Mouse (Mus musculus): ENCODE measurements around the gene Dip2c.
A peak's percentile ranks its signal among the peaks of the same experiment; 100 is the strongest.

Gene Dip2c

GRCm38 (mm10) chr13:9421949-9422348 is 145.6 kb downstream of the Dip2c start:
- DNase-seq (ENCODE audit: inconsistent age in 2 of 2, low spot score in 1 of 2), result no peak

- peak in 1 of 2 experiments; percentile 14 for DNase-seq (ENCODE audit: inconsistent age in 2 of 2, low spot score in 1 of 2)
These were observed 146.5 kb downstream of the Dip2c start for GRCm38 (mm10) chr13:9422876-9423275.

- DNase-seq (ENCODE audit: inconsistent age in 2 of 2, low spot score in 1 of 2), result no peak
These were observed 148.1 kb downstream of the Dip2c start for GRCm38 (mm10) chr13:9424434-9424833.

GRCm38 (mm10) chr13:9426267-9426666 is 149.9 kb downstream of the Dip2c start:
- peak in 1 of 2 experiments; percentile 51 for DNase-seq (ENCODE audit: inconsistent age in 2 of 2, low spot score in 1 of 2)

GRCm38 (mm10) chr13:9426779-9427178 is 150.5 kb downstream of the Dip2c start:
- DNase-seq (ENCODE audit: inconsistent age in 2 of 2, low spot score in 1 of 2), result no peak

GRCm38 (mm10) chr13:9429884-9430283 is 153.6 kb downstream of the Dip2c start:
- DNase-seq (ENCODE audit: inconsistent age in 2 of 2, low spot score in 1 of 2), result peak in 1 of 2 experiments; percentile 57

- no peak for DNase-seq (ENCODE audit: inconsistent age in 2 of 2, low spot score in 1 of 2)
These were observed 154.4 kb downstream of the Dip2c start for GRCm38 (mm10) chr13:9430724-9431123.

- DNase-seq (ENCODE audit: inconsistent age in 2 of 2, low spot score in 1 of 2), result no peak
These were observed 155.1 kb downstream of the Dip2c start for GRCm38 (mm10) chr13:9431441-9431840.

GRCm38 (mm10) chr13:9443066-9443465 is 166.7 kb downstream of the Dip2c start:
- no peak for DNase-seq (ENCODE audit: inconsistent age in 2 of 2, low spot score in 1 of 2)

- DNase-seq (ENCODE audit: inconsistent age in 2 of 2, low spot score in 1 of 2), result no peak
These were observed 169.4 kb downstream of the Dip2c start for GRCm38 (mm10) chr13:9445533-9446294.

GRCm38 (mm10) chr13:9446448-9447115 is 170.3 kb downstream of the Dip2c start:
- DNase-seq (ENCODE audit: inconsistent age in 2 of 2, low spot score in 1 of 2), result no peak

- peak in 1 of 2 experiments; percentile 66 for DNase-seq (ENCODE audit: inconsistent age in 2 of 2, low spot score in 1 of 2)
These were observed 173.9 kb downstream of the Dip2c start for GRCm38 (mm10) chr13:9450276-9450675.

GRCm38 (mm10) chr13:9451952-9452351 is 175.6 kb downstream of the Dip2c start:
- DNase-seq (ENCODE audit: inconsistent age in 2 of 2, low spot score in 1 of 2), result no peak

GRCm38 (mm10) chr13:9454426-9455177 is 178.3 kb downstream of the Dip2c start:
- no peak for DNase-seq (ENCODE audit: inconsistent age in 2 of 2, low spot score in 1 of 2)

- DNase-seq (ENCODE audit: inconsistent age in 2 of 2, low spot score in 1 of 2), result no peak
These were observed 179.7 kb downstream of the Dip2c start for GRCm38 (mm10) chr13:9455979-9456378.

GRCm38 (mm10) chr13:9457420-9458308 is 181.3 kb downstream of the Dip2c start:
- no peak for DNase-seq (ENCODE audit: inconsistent age in 2 of 2, low spot score in 1 of 2)

GRCm38 (mm10) chr13:9464457-9464856 is 188.1 kb downstream of the Dip2c start:
- no peak for DNase-seq (ENCODE audit: inconsistent age in 2 of 2, low spot score in 1 of 2)

GRCm38 (mm10) chr13:9467216-9467615 is 190.9 kb downstream of the Dip2c start:
- DNase-seq (ENCODE audit: inconsistent age in 2 of 2, low spot score in 1 of 2), result peak; percentile 45 to 90

- no peak for DNase-seq (ENCODE audit: inconsistent age in 2 of 2, low spot score in 1 of 2)
These were observed 197.1 kb downstream of the Dip2c start for GRCm38 (mm10) chr13:9473383-9473782.

GRCm38 (mm10) chr13:9481722-9482121 is 205.4 kb downstream of the Dip2c start:
- DNase-seq (ENCODE audit: inconsistent age in 2 of 2, low spot score in 1 of 2), result no peak

GRCm38 (mm10) chr13:9489696-9490095 is 213.4 kb downstream of the Dip2c start:
- DNase-seq (ENCODE audit: inconsistent age in 2 of 2, low spot score in 1 of 2), result no peak
